9 mouse cellular contexts compared by ENCODE assay signal in the genomic region with DNA sequence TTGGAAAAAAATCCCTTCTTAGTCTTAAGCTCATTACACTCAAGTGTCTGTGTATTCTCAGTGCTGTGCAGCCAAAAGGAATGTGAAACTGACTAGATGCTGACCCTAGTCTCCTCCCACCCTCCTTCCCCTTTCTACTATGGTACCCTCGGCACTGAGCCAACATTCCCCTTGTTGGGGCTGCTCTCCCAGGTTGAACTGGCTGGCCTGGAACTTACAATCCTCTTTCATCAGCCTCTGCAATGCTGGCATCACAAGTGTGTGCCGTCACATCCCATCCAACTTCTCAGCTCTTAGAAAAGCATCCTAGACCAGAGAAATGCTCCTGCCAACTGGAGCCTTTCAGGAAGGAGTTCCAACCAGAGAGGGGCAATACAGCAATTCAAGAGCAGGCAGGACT. TPM values are rescaled to one million over a fixed set of nuclear protein-coding genes. Genes with fewer than 3 reads are reported as not detected.
DNase-seq lines count a peak whose midpoint lies in the region; ATAC-seq and TF ChIP-seq lines count a peak whose summit lies in the region.
"Had no signal": no experiment of that assay in that cellular context is flagged by ENCODE, and none has a peak within 500 bp of the region (broad histone marks: within the 10 kb centered on the region; RNA-seq: fewer than 3 reads in every experiment).

No protein-coding gene starts in this region.

- peak overlapping the region; percentile 22; the same call in 1 of the 2 replicates for H3K4me2 ChIP-seq in heart, embryonic 13.5 days
- H3K4me2 ChIP-seq in lung, postnatal 0 days (replicated peaks; ENCODE audit: low read depth, low read length) = no peak overlapping the region

- no peak overlapping the region; the same call in 1 of the 2 replicates for H3K4me3 ChIP-seq in heart, embryonic 13.5 days
- H3K4me3 ChIP-seq in lung, postnatal 0 days (ENCODE audit: low read depth, low read length) = no peak overlapping the region
- H3K4me3 ChIP-seq: erythroblast, embryonic 14.5 days had no signal

- ATAC-seq in frontal cortex, adult (ENCODE audit: low TSS enrichment) = peak; percentile 25; the same call in 1 of the 2 replicates
- ATAC-seq in heart, embryonic 13.5 days (ENCODE audit: extremely low read depth, insufficient number of reproducible peaks, low FRiP score, low TSS enrichment) = peak; percentile 73; the same call in 1 of the 2 replicates
- peak; percentile 55; the same call in 1 of the 2 replicates for ATAC-seq in lung, postnatal 0 days

- no peak for TF ChIP-seq CTCF in lung, postnatal 0 days (IDR thresholded peaks at IDR 0.05)

- no peak overlapping the region for H3K9ac ChIP-seq in heart, embryonic 13.5 days
- H3K9ac ChIP-seq in lung, postnatal 0 days (replicated peaks; ENCODE audit: low read depth) = no peak overlapping the region

- no peaks in the 10 kb centered on the region for H3K27me3 ChIP-seq in heart, embryonic 13.5 days (replicated peaks)
- H3K27me3 ChIP-seq in lung, postnatal 0 days (replicated peaks; ENCODE audit: insufficient read depth, low read length) = no peaks in the 10 kb centered on the region

- TF ChIP-seq EP300 in lung, postnatal 0 days (IDR thresholded peaks at IDR 0.05) = no peak

- H3K36me3 ChIP-seq in heart, embryonic 13.5 days = no peaks in the 10 kb centered on the region
- H3K36me3 ChIP-seq in lung, postnatal 0 days (ENCODE audit: insufficient read depth, low read length) = no peaks in the 10 kb centered on the region

- H3K9me3 ChIP-seq in heart, embryonic 13.5 days = no peaks in the 10 kb centered on the region
- no peaks in the 10 kb centered on the region for H3K9me3 ChIP-seq in lung, postnatal 0 days (ENCODE audit: low read length)

- H3K4me1 ChIP-seq in heart, embryonic 13.5 days = peaks cover 79% of the 10 kb centered on the region
- H3K4me1 ChIP-seq in lung, postnatal 0 days (ENCODE audit: insufficient read depth, low read depth, low read length) = peaks cover 4% of the 10 kb centered on the region; the same call in 1 of the 2 replicates

- 27% methylated on average over 2 of the region's 2 CpGs for WGBS in heart, embryonic 13.5 days
- WGBS in lung, postnatal 0 days = 13% methylated on average over 2 of the region's 2 CpGs

- peak overlapping the region; percentile 78 for H3K27ac ChIP-seq in heart, embryonic 13.5 days (replicated peaks)
- no peak overlapping the region for H3K27ac ChIP-seq in lung, postnatal 0 days (ENCODE audit: low read length)

- DNase-seq in frontal cortex, postnatal 36 days (ENCODE audit: low spot score in 2 of 2) = no peak
- DNase-seq in retina, postnatal 1 day = peak; percentile 12
- DNase-seq in retina, embryonic 14.5 days (ENCODE audit: low spot score) = no peak
- peak; percentile 55 for DNase-seq in lung, postnatal 0 days (ENCODE audit: low spot score)
- DNase-seq in urinary bladder, postnatal 25 days (ENCODE audit: low spot score) = no peak
- DNase-seq in thymus, postnatal 0 days (ENCODE audit: low spot score) = no peak

RNA-seq across cellular contexts. Expression of gene N4bp1, which starts 11.9 kb away (rescaled TPM):
- polyA plus RNA-seq in heart, embryonic 13.5 days (2015; fragmentation: Nextera tagmentation; extraction: Ambion mirVana) = 6.2 and 6.7 TPM in 2 replicates
- 5.4 and 6.4 TPM in 2 replicates for polyA plus RNA-seq in lung, postnatal 0 days (2015; fragmentation: Nextera tagmentation; extraction: Ambion mirVana)
- polyA plus RNA-seq in thymus, postnatal 0 days (2015; fragmentation: Nextera tagmentation; extraction: Ambion mirVana) = 4.6 and 5.7 TPM in 2 replicates

Comparison
In these comparisons a context has a peak if more than half of its experiments do, and no peak if none do; other contexts are left out.
1. DNase-seq: peak in retina, postnatal 1 day (single experiment) and lung, postnatal 0 days (single experiment); none in frontal cortex, postnatal 36 days (0 of 2), retina, embryonic 14.5 days (single experiment), urinary bladder, postnatal 25 days (single experiment) and thymus, postnatal 0 days (single experiment).
2. Peak in every context shown above with its lines, with median percentiles within 50 percentile points of each other: ATAC-seq.